Mouse (Mus musculus) 3134 (cell line): Measurements from ENCODE around the gene Gria3.

Experiments used
- DNase-seq: peaks from one replicate; pipeline ENCODE4 v3.0.0-alpha.2; 2011; ENCODE audit warnings: low spot score; ENCODE audit not compliant: insufficient read length; ENCODE audit errors: extremely low read depth

The Gria3 gene

DNA sequence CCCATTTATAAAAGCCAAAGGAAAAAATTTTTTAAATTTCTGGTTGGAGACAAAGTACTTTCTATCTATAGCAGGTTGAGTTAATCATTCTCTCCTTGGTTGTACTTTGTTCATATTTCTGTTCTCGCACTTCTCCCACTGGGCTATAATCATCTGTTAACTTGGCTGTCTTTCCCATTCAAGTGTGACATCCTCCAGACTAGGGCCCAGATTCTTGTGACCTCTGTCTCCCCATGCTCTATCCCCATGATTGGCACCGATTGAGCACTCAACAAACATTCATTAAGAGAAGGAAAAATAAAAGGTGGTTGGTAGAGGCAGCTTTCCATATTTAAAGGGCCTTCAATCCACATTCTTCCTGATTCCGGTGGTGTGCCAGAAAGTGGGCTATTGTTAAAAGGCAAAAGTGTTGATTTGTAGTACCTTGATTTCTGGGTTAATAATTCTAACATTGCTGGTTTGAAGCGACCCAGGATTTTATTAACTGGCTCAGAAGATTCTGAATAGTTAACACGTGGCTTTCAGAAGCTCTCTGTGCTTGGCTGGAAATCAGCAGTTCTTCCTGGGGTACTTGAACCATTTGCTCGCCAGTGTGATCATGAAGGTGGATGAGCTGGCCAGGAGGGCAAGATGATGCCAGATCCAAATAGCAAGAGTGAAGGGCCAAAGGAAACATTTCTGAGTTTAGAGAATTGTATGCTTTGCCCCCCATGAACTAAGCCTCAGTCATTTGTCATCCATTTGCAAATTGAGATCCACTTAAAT lies 161.8 kb downstream of the Gria3 start:
- no peak for DNase-seq

- no peak for DNase-seq
Measured at GRCm38 (mm10) chrX:41564898-41565297, 164.2 kb downstream of the Gria3 start.

- DNase-seq = no peak
Measured at GRCm38 (mm10) chrX:41573079-41573478, 172.4 kb downstream of the Gria3 start.

- DNase-seq = no peak
Measured at GRCm38 (mm10) chrX:41578797-41579196, 178.1 kb downstream of the Gria3 start.

- DNase-seq = no peak
Measured at GRCm38 (mm10) chrX:41587692-41588091, 187.0 kb downstream of the Gria3 start.

DNA sequence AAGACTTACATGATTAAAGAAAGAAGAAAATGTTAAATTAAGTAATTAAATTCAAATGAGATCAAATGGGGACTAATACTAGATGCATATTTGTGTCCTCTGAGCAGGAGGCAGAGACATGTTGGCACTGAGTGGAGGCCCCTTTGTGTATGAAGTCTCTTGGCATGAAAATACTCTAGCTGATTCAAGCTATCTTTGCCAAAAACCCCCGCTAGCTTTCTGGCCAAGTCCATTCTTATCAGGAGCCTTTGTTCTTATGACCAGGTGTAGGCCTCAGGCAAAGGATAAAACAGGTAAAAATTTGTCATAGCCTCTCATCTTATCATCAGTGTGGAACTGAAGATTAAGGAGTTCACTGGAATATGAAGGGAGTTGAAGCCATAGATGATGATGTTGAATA lies 206.5 kb downstream of the Gria3 start:
- DNase-seq = no peak

DNA sequence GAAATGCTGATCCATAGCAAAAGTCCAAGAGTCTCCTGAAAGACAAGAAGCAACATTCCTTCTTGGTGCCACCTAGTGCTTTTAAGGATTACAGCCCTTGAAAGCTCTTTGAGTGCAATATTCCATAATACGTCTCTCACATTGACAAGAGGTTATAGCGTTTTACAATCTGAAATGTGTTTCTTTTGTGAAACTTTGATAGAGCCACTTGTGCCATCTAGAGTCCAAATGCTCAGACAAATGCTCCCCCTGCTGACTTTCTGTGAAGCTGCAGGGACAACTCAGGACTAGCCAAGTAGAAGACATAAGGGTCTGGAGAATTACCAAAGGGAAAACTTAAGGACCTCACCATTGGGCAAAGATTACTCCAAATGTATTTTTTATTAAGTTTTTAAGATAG lies 214.3 kb downstream of the Gria3 start:
- no peak for DNase-seq

GRCm38 (mm10) chrX:41616928-41617327 lies 216.3 kb downstream of the Gria3 start:
- no peak for DNase-seq

DNA sequence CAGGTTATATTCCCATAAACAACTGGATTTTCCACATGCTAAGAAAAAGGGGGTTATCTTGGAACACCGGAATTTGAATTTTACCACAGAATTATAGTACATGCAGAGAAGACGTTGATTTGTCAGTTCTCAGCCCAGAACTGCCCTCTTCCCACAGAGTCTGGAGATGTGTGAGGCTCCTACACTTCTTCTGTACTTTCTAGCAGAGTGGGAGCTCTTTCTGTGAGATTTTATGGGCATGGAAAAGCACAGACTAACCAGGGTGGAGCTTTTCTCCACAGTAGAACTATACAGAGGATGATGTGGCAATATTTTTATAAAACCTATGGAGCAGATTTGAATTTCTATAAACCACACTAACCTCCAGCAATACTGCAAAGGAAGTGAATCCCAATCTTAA lies 217.7 kb downstream of the Gria3 start:
- no peak for DNase-seq

DNA sequence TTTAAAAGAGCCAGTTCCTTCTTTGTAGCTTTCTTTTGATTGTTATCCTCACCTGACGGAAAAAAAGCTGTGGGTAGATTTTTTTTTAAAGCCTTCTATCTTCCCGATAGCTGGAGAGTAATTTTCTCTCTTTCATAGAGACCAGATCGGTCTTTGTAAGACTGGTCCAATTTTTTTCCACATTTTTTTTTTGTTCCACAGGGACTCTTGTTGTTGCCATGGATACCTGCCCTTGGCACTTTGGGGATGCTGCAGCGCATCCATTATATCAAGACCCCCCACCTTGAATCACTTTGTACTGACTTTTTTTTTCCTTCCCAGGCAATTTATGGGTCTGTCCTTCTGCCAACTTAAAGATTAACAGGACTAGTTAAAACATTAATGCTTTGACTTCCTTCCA lies 232.9 kb downstream of the Gria3 start:
- no peak for DNase-seq

DNA sequence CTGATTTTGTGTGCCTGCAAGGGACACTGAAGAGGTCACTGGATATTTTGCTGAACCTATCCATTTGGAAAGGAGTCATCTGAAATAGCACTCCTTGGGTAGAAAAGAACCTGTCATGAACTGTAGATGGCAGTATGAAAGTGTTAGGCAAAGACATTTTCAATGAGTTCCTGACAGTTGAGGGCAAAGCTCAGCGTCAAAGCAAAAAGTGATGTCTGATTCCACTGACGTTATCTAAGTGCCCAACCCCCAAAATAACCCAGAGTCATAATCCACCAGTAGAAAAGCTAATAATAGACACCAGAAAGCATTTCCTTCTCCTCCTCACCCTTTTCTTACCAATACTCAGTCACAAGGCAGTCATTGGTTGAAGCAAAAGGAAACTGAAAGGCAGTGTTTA lies 244.3 kb downstream of the Gria3 start:
- no peak for DNase-seq

DNA sequence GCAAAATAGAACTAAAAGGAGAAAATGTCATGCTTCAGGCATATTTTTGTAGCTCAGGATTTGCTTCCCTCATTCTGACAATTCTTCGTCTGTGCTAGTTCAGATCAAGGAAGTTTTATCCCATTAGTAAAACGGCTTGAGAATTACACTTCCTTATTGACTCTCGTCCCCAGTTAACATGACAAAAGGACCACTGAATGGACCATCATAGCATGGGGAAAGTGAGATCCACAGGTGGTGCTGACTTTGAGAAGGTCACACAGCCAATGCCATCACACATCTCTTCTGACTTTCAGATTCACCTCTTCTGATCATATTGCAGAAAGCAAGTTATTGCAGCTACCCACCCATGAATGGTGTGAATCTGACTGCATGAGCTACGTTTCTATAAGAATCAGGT lies 257.1 kb downstream of the Gria3 start:
- DNase-seq = no peak

DNA sequence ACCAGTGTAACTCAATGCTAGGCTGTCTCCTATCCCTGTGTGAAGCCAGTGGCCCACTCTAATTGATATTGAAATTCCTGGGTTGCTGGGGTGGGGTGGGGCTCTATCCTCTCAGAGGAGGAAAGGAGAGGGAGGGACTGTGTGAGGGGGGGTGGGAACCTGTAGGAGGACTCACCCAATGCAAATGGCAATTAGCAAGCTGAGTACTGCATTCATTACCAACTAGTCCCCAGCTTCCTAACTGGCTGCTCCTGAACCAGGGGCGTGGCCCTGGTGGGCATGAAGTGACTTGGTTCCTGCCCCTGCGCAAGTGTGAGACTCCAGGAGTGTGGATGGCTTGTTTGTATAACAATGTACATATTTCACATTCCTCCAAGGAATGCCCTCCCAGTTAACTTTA lies 288.2 kb downstream of the Gria3 start:
- DNase-seq = no peak

- DNase-seq = no peak
Measured at GRCm38 (mm10) chrX:41692076-41692475, 291.4 kb downstream of the Gria3 start.
